Comparison of ENCODE assay signal across 24 mouse cellular contexts in the genomic region with DNA sequence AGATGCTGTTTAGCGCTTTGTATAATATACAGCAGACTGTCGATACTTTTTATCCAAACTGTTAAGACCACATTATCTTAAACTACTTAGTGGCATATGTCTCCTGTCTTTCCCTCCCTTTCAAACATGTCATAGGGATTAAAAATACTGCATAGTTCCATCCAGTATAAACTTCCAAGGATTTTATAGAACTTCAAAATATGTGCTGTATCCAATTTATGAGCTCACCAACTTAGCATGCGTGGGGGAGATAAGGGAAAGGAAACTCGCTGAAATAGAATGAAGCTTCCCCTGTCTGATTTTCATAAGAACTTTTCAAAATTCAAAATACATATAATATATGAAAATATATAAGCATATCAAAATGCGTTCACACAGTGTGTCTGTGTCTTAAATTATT.
DNase-seq lines count a peak whose midpoint lies in the region; ATAC-seq and TF ChIP-seq lines count a peak whose summit lies in the region.
"Had no signal": no experiment of that assay in that cellular context is flagged by ENCODE, and none has a peak within 500 bp of the region (broad histone marks: within the 10 kb centered on the region; RNA-seq: fewer than 3 reads in every experiment).

No protein-coding gene starts in this region.

- peak; percentile 88 for ATAC-seq in frontal cortex, adult (ENCODE audit: low TSS enrichment)
- no peak for ATAC-seq in heart, embryonic 13.5 days (ENCODE audit: extremely low read depth, insufficient number of reproducible peaks, low FRiP score, low TSS enrichment)
- ATAC-seq in heart, postnatal 0 days (ENCODE audit: insufficient read depth, low read depth) = no peak
- no peak for ATAC-seq in lung, embryonic 14.5 days (ENCODE audit: insufficient read depth)
- no peak for ATAC-seq in lung, postnatal 0 days
- ATAC-seq: forebrain, embryonic 13.5 days; forebrain, embryonic 15.5 days had no signal

- H3K4me3 ChIP-seq in heart, embryonic 13.5 days = no peak overlapping the region
- H3K4me3 ChIP-seq in heart, postnatal 0 days (ENCODE audit: low read depth, low read length) = no peak overlapping the region
- H3K4me3 ChIP-seq in heart, embryonic 10.5 days = no peak overlapping the region
- H3K4me3 ChIP-seq in lung, embryonic 14.5 days (ENCODE audit: low read depth, low read length) = no peak overlapping the region
- H3K4me3 ChIP-seq in lung, postnatal 0 days (ENCODE audit: low read depth, low read length) = no peak overlapping the region
- H3K4me3 ChIP-seq: embryonic facial prominence, embryonic 13.5 days; embryonic facial prominence, embryonic 15.5 days; erythroblast, embryonic 14.5 days; forebrain, embryonic 10.5 days; forebrain, embryonic 13.5 days; forebrain, embryonic 15.5 days had no signal

- 54% methylated on average over 5 of the region's 5 CpGs for WGBS in heart, embryonic 13.5 days
- WGBS in heart, postnatal 0 days = 58% methylated on average over 5 of the region's 5 CpGs
- WGBS in heart, embryonic 10.5 days = 73% methylated on average over 5 of the region's 5 CpGs
- WGBS in lung, embryonic 14.5 days = 51% methylated on average over 5 of the region's 5 CpGs
- WGBS in lung, postnatal 0 days = 58% methylated on average over 5 of the region's 5 CpGs

- H3K9me3 ChIP-seq in heart, embryonic 13.5 days = no peaks in the 10 kb centered on the region
- no peaks in the 10 kb centered on the region for H3K9me3 ChIP-seq in heart, postnatal 0 days (replicated peaks; ENCODE audit: control insufficient read depth, low read length)
- H3K9me3 ChIP-seq in heart, embryonic 10.5 days = no peaks in the 10 kb centered on the region
- no peaks in the 10 kb centered on the region for H3K9me3 ChIP-seq in lung, embryonic 14.5 days (ENCODE audit: low read depth, low read length)
- no peaks in the 10 kb centered on the region for H3K9me3 ChIP-seq in lung, postnatal 0 days (ENCODE audit: low read length)
- H3K9me3 ChIP-seq: embryonic facial prominence, embryonic 13.5 days; embryonic facial prominence, embryonic 15.5 days; forebrain, embryonic 10.5 days; forebrain, embryonic 13.5 days; forebrain, embryonic 15.5 days had no signal

- DNase-seq in frontal cortex, postnatal 10 days (ENCODE audit: low spot score in 2 of 2) = no peak
- DNase-seq in heart, postnatal 14 days = no peak
- peak; percentile 27 for DNase-seq in heart, postnatal 0 days (ENCODE audit: low spot score)
- no peak for DNase-seq in heart, embryonic 10.5 days (ENCODE audit: low spot score)
- DNase-seq in lung, embryonic 14.5 days = peak; percentile 5
- no peak for DNase-seq in lung, postnatal 0 days (ENCODE audit: low spot score)
- DNase-seq: adrenal gland, adult 2 months; adrenal gland, postnatal 10 days; adrenal gland, postnatal 25 days; cerebellum, adult 11 months; cerebellum, adult 18-20 months; cerebellum, adult 8-10 months; cerebellum, adult 9-11 months; cerebellum, postnatal 14 days; cerebellum, postnatal 36 days; embryo, embryonic 11 days had no signal

- intact Hi-C loops in heart, postnatal 14 days (cut with DNase I) = no loop called here

- H3K27me3 ChIP-seq in heart, embryonic 13.5 days (replicated peaks) = no peaks in the 10 kb centered on the region
- H3K27me3 ChIP-seq in heart, postnatal 0 days (ENCODE audit: control insufficient read depth, insufficient read depth, low read length) = no peaks in the 10 kb centered on the region
- H3K27me3 ChIP-seq in heart, embryonic 10.5 days (ENCODE audit: insufficient read depth, poor library complexity, severe bottlenecking) = no peaks in the 10 kb centered on the region
- no peaks in the 10 kb centered on the region for H3K27me3 ChIP-seq in lung, embryonic 14.5 days (ENCODE audit: insufficient read depth, low read length)
- no peaks in the 10 kb centered on the region for H3K27me3 ChIP-seq in lung, postnatal 0 days (replicated peaks; ENCODE audit: insufficient read depth, low read length)
- H3K27me3 ChIP-seq: embryonic facial prominence, embryonic 13.5 days; embryonic facial prominence, embryonic 15.5 days; forebrain, embryonic 13.5 days; forebrain, embryonic 15.5 days had no signal

- peaks cover 48% of the 10 kb centered on the region for H3K4me1 ChIP-seq in heart, embryonic 13.5 days
- peaks cover 24% of the 10 kb centered on the region for H3K4me1 ChIP-seq in heart, postnatal 0 days (ENCODE audit: control insufficient read depth, insufficient read depth)
- H3K4me1 ChIP-seq in heart, embryonic 10.5 days = peaks cover 38% of the 10 kb centered on the region
- no peaks in the 10 kb centered on the region for H3K4me1 ChIP-seq in lung, embryonic 14.5 days (ENCODE audit: insufficient read depth)
- H3K4me1 ChIP-seq in lung, postnatal 0 days (ENCODE audit: insufficient read depth, low read depth, low read length) = peaks cover 7% of the 10 kb centered on the region; the same call in 1 of the 2 replicates
- H3K4me1 ChIP-seq: embryonic facial prominence, embryonic 13.5 days; embryonic facial prominence, embryonic 15.5 days; forebrain, embryonic 10.5 days; forebrain, embryonic 13.5 days; forebrain, embryonic 15.5 days had no signal

- no peaks in the 10 kb centered on the region for H3K36me3 ChIP-seq in heart, embryonic 13.5 days
- no peaks in the 10 kb centered on the region for H3K36me3 ChIP-seq in heart, postnatal 0 days (replicated peaks; ENCODE audit: control insufficient read depth, insufficient read depth, low read length)
- no peaks in the 10 kb centered on the region for H3K36me3 ChIP-seq in heart, embryonic 10.5 days
- no peaks in the 10 kb centered on the region for H3K36me3 ChIP-seq in lung, embryonic 14.5 days (ENCODE audit: insufficient read depth)
- no peaks in the 10 kb centered on the region for H3K36me3 ChIP-seq in lung, postnatal 0 days (ENCODE audit: insufficient read depth, low read length)
- H3K36me3 ChIP-seq: embryonic facial prominence, embryonic 13.5 days; embryonic facial prominence, embryonic 15.5 days; forebrain, embryonic 10.5 days; forebrain, embryonic 15.5 days had no signal

- no peak for TF ChIP-seq CTCF in heart, postnatal 0 days (IDR thresholded peaks at IDR 0.05; ENCODE audit: low read depth)
- no peak for TF ChIP-seq CTCF in lung, embryonic 14.5 days (IDR thresholded peaks at IDR 0.05; ENCODE audit: low read depth)
- TF ChIP-seq CTCF in lung, postnatal 0 days (IDR thresholded peaks at IDR 0.05) = no peak

- TF ChIP-seq EP300 in heart, postnatal 0 days (IDR thresholded peaks at IDR 0.05; ENCODE audit: low read depth) = no peak
- no peak for TF ChIP-seq EP300 in lung, postnatal 0 days (IDR thresholded peaks at IDR 0.05)

- no peak overlapping the region for H3K9ac ChIP-seq in heart, embryonic 13.5 days
- H3K9ac ChIP-seq in heart, postnatal 0 days (replicated peaks; ENCODE audit: low read depth, low read length) = no peak overlapping the region
- no peak overlapping the region for H3K9ac ChIP-seq in lung, embryonic 14.5 days
- H3K9ac ChIP-seq in lung, postnatal 0 days (replicated peaks; ENCODE audit: low read depth) = no peak overlapping the region
- H3K9ac ChIP-seq: embryonic facial prominence, embryonic 13.5 days; embryonic facial prominence, embryonic 15.5 days; forebrain, embryonic 13.5 days; forebrain, embryonic 15.5 days had no signal

- H3K4me2 ChIP-seq in heart, embryonic 13.5 days = no peak overlapping the region
- no peak overlapping the region for H3K4me2 ChIP-seq in heart, postnatal 0 days (ENCODE audit: low read depth, low read length)
- no peak overlapping the region for H3K4me2 ChIP-seq in lung, embryonic 14.5 days
- H3K4me2 ChIP-seq in lung, postnatal 0 days (replicated peaks; ENCODE audit: low read depth, low read length) = no peak overlapping the region
- H3K4me2 ChIP-seq: embryonic facial prominence, embryonic 13.5 days; embryonic facial prominence, embryonic 15.5 days; forebrain, embryonic 13.5 days; forebrain, embryonic 15.5 days had no signal

- peak overlapping the region; percentile 56 for H3K27ac ChIP-seq in heart, embryonic 13.5 days (replicated peaks)
- 0 out of 2 replicates have a peak overlapping the region, but pooled peaks have one; percentile 6 for H3K27ac ChIP-seq in heart, postnatal 0 days (ENCODE audit: low read depth)
- no peak overlapping the region; the same call in 1 of the 2 replicates for H3K27ac ChIP-seq in heart, embryonic 10.5 days
- H3K27ac ChIP-seq in lung, embryonic 14.5 days (ENCODE audit: low read depth) = no peak overlapping the region
- H3K27ac ChIP-seq in lung, postnatal 0 days (ENCODE audit: low read length) = no peak overlapping the region
- H3K27ac ChIP-seq: embryonic facial prominence, embryonic 13.5 days; embryonic facial prominence, embryonic 15.5 days; forebrain, embryonic 10.5 days; forebrain, embryonic 13.5 days; forebrain, embryonic 15.5 days had no signal

Comparison
In these comparisons a context has a peak if more than half of its experiments do, and no peak if none do; other contexts are left out.
1. DNase-seq: peak in heart, postnatal 0 days (single experiment) and lung, embryonic 14.5 days (single experiment); none in frontal cortex, postnatal 10 days (0 of 2), heart, postnatal 14 days (0 of 2), heart, embryonic 10.5 days (single experiment) and lung, postnatal 0 days (single experiment).
2. H3K27ac ChIP-seq: peak in heart, embryonic 13.5 days (single experiment) and heart, postnatal 0 days (single experiment); none in heart, embryonic 10.5 days (single experiment), lung, embryonic 14.5 days (single experiment) and lung, postnatal 0 days (single experiment).